Mouse (Mus musculus) midbrain, embryonic 13.5 days (tissue): ENCODE data around the gene Parp2. TPM values are rescaled to one million over a fixed set of nuclear protein-coding genes. Genes with fewer than 3 reads are reported as not detected.
"Not testable (repeated sequence)": the region's sequence is repeated elsewhere in the genome, so short reads cannot be mapped to it uniquely, and the experiment has no call there.

Experiments used
- ATAC-seq: fragments of 200-750 bp; cut with Nextera tagmentation; 2 replicates; pipeline ENCODE4 v1.8.0; 2017; ENCODE audit warnings: mild to moderate bottlenecking, moderate TSS enrichment, moderate library complexity
- H3K27ac ChIP-seq: fragments of 300-500 bp; sonication (generic); 2 replicates; pipeline ENCODE4 v1.5.1; 2015; ENCODE audit warnings: inconsistent platforms, mild to moderate bottlenecking, moderate library complexity
- H3K27me3 ChIP-seq: fragments of 300-500 bp; sonication (generic); 2 replicates; pipeline ENCODE4 v1.6.1; 2015; ENCODE audit warnings: mild to moderate bottlenecking, inconsistent platforms
- H3K36me3 ChIP-seq: fragments of 300-500 bp; sonication (generic); 2 replicates; pipeline ENCODE4 v1.6.1; 2015; ENCODE audit warnings: mild to moderate bottlenecking, inconsistent platforms
- H3K4me1 ChIP-seq: fragments of 300-500 bp; sonication (generic); replicated peaks from 2 replicates; pipeline ENCODE4 v1.6.1; 2015; ENCODE audit warnings: inconsistent platforms
- H3K4me2 ChIP-seq: fragments of 300-500 bp; sonication (generic); replicated peaks from 2 replicates; pipeline ENCODE4 v1.6.1; 2015; ENCODE audit warnings: moderate library complexity, mild to moderate bottlenecking, inconsistent platforms
- H3K4me3 ChIP-seq: fragments of 300-500 bp; sonication (generic); replicated peaks from 2 replicates; pipeline ENCODE4 v1.5.1; 2015; ENCODE audit warnings: mild to moderate bottlenecking, inconsistent platforms
- H3K9ac ChIP-seq: fragments of 300-500 bp; sonication (generic); replicated peaks from 2 replicates; pipeline ENCODE4 v1.6.1; 2015; ENCODE audit warnings: mild to moderate bottlenecking, inconsistent platforms
- H3K9me3 ChIP-seq: fragments of 300-500 bp; sonication (generic); 2 replicates; pipeline ENCODE4 v1.6.1; 2016; ENCODE audit warnings: mild to moderate bottlenecking, inconsistent platforms
- WGBS: fragments of 180-500 bp; shearing (Covaris S2); methylation state at CpG from one replicate; pipeline ENCODE4 v1.1.7; 2015; 5-methylcytosine and 5-hydroxymethylcytosine counted together
- polyA plus RNA-seq: library from polyadenylated mRNA; unstranded; fragments of >200 nt; fragmentation: Nextera tagmentation; extraction: Ambion mirVana; gene quantifications from 2 replicates; pipeline ENCODE4 v1.2.1, GENCODE M21; 2015

Gene Parp2
- polyA plus RNA-seq, 1 experiment from 2014 or later: 48.4 TPM

GRCm38 (mm10) chr14:50834435-50834834 lies 26.8 kb downstream of the Parp2 start:
- 61% methylated on average over 2 of the region's 2 CpGs for WGBS
- Histone ChIP-seq H3K27me3 (no peaks in the 10 kb centered on the region), H3K4me3 (no peak overlapping the region), H3K4me2 (no peak overlapping the region), H3K9ac (no peak overlapping the region), H3K36me3 (no peaks in the 10 kb centered on the region), H3K4me1 (no peaks in the 10 kb centered on the region), H3K9me3 (no peaks in the 10 kb centered on the region), H3K27ac (no peak overlapping the region)
- no peak for ATAC-seq

GRCm38 (mm10) chr14:50837236-50837635 lies 29.6 kb downstream of the Parp2 start:
- WGBS: 67% methylated on average over 6 of the region's 6 CpGs
- ATAC-seq: no peak
- H3K9me3 ChIP-seq: no peaks in the 10 kb centered on the region
- H3K4me2 ChIP-seq: no peak overlapping the region
- no peak overlapping the region for H3K27ac ChIP-seq
- H3K4me1 ChIP-seq: no peaks in the 10 kb centered on the region
- no peak overlapping the region for H3K4me3 ChIP-seq
- 0 out of 2 replicates have a peak, but pooled peaks cover 6% of the 10 kb centered on the region for H3K36me3 ChIP-seq
- no peak overlapping the region for H3K9ac ChIP-seq
- no peaks in the 10 kb centered on the region for H3K27me3 ChIP-seq

- H3K4me3 ChIP-seq: no peak overlapping the region
- H3K4me2 ChIP-seq: no peak overlapping the region
- no peaks in the 10 kb centered on the region for H3K4me1 ChIP-seq
- H3K27me3 ChIP-seq: no peaks in the 10 kb centered on the region
- H3K36me3 ChIP-seq: peaks cover 7% of the 10 kb centered on the region; the same call in 1 of the 2 replicates
- no peak overlapping the region for H3K27ac ChIP-seq
- no peak for ATAC-seq
- H3K9me3 ChIP-seq: no peaks in the 10 kb centered on the region
- H3K9ac ChIP-seq: no peak overlapping the region
- WGBS: 90% methylated on average over 5 of the region's 5 CpGs
These were observed 48.1 kb downstream of the Parp2 start for GRCm38 (mm10) chr14:50855788-50856187.

- Histone ChIP-seq H3K4me1 (no peaks in the 10 kb centered on the region), H3K4me3 (no peak overlapping the region), H3K9ac (no peak overlapping the region), H3K4me2 (no peak overlapping the region), H3K9me3 (no peaks in the 10 kb centered on the region), H3K36me3 (peaks cover 4% of the 10 kb centered on the region; the same call in 1 of the 2 replicates), H3K27me3 (no peaks in the 10 kb centered on the region), H3K27ac (no peak overlapping the region)
- no peak for ATAC-seq
- 93% methylated on average over 10 of the region's 10 CpGs for WGBS
These were observed 55.0 kb downstream of the Parp2 start for GRCm38 (mm10) chr14:50862641-50863040.

- H3K36me3 ChIP-seq, H3K9me3 ChIP-seq, H3K27ac ChIP-seq, H3K4me1 ChIP-seq, H3K4me2 ChIP-seq, ATAC-seq, H3K9ac ChIP-seq, H3K4me3 ChIP-seq, H3K27me3 ChIP-seq: not testable (repeated sequence)
These were observed 57.4 kb downstream of the Parp2 start for GRCm38 (mm10) chr14:50865005-50865404.

- 100% methylated on average over 3 of the region's 3 CpGs for WGBS
- peaks cover 4% of the 10 kb centered on the region; the same call in 1 of the 2 replicates for H3K36me3 ChIP-seq
These were observed 59.3 kb downstream of the Parp2 start for GRCm38 (mm10) chr14:50866966-50867365.

GRCm38 (mm10) chr14:50868211-50868610 lies 60.6 kb downstream of the Parp2 start:
- no peak overlapping the region for H3K27ac ChIP-seq
- ATAC-seq: no peak
- no peaks in the 10 kb centered on the region for H3K27me3 ChIP-seq
- no peak overlapping the region for H3K4me2 ChIP-seq
- no peak overlapping the region for H3K9ac ChIP-seq
- WGBS: 76% methylated on average over 4 of the region's 4 CpGs
- no peaks in the 10 kb centered on the region for H3K9me3 ChIP-seq
- H3K36me3 ChIP-seq: no peaks in the 10 kb centered on the region
- no peak overlapping the region for H3K4me3 ChIP-seq
- H3K4me1 ChIP-seq: peaks cover 10% of the 10 kb centered on the region; the same call in 1 of the 2 replicates

More at GRCm38 (mm10) chr14:50866966-50867365, 59.3 kb downstream of the Parp2 start:
- no peaks in the 10 kb centered on the region for H3K9me3 ChIP-seq
- H3K4me2 ChIP-seq: no peak overlapping the region
- H3K9ac ChIP-seq: no peak overlapping the region
- no peak for ATAC-seq
- H3K4me1 ChIP-seq: peaks cover 10% of the 10 kb centered on the region; the same call in 1 of the 2 replicates
- H3K27me3 ChIP-seq: no peaks in the 10 kb centered on the region
- H3K4me3 ChIP-seq: no peak overlapping the region
- H3K27ac ChIP-seq: no peak overlapping the region

- peaks cover 10% of the 10 kb centered on the region; the same call in 1 of the 2 replicates for H3K4me1 ChIP-seq
- H3K27me3 ChIP-seq: no peaks in the 10 kb centered on the region
- H3K36me3 ChIP-seq: no peaks in the 10 kb centered on the region
- H3K27ac ChIP-seq: no peak overlapping the region
- H3K4me3 ChIP-seq: no peak overlapping the region
- H3K9ac ChIP-seq: no peak overlapping the region
- ATAC-seq: no peak
- H3K4me2 ChIP-seq: no peak overlapping the region
- no peaks in the 10 kb centered on the region for H3K9me3 ChIP-seq
- 91% methylated on average over 5 of the region's 5 CpGs for WGBS
These were observed 61.0 kb downstream of the Parp2 start for GRCm38 (mm10) chr14:50868656-50869055.

GRCm38 (mm10) chr14:50869889-50870804 lies 62.5 kb downstream of the Parp2 start, which contains the start of gene Tep1:
Gene Tep1, minus strand, starts transcription at chr14:50870560.
- H3K9ac ChIP-seq: peak within 1 kb of the TSS; percentile 54
- no peak within 1 kb of the TSS for H3K27ac ChIP-seq
- 7% methylated on average over 32 of the region's 32 CpGs for WGBS
- no peaks in the 10 kb centered on the region for H3K36me3 ChIP-seq
- H3K27me3 ChIP-seq: no peaks in the 10 kb centered on the region
- H3K4me1 ChIP-seq: peaks cover 10% of the 10 kb centered on the region; the same call in 1 of the 2 replicates
- H3K4me2 ChIP-seq: peak within 1 kb of the TSS; percentile 60
- no peaks in the 10 kb centered on the region for H3K9me3 ChIP-seq
- ATAC-seq: peak; percentile 91
- H3K4me3 ChIP-seq: peak within 1 kb of the TSS; percentile 45

- 26% methylated on average over 5 of the region's 5 CpGs for WGBS
- Histone ChIP-seq H3K9me3 (no peaks in the 10 kb centered on the region), H3K27me3 (no peaks in the 10 kb centered on the region), H3K27ac (no peak overlapping the region), H3K36me3 (no peaks in the 10 kb centered on the region), H3K9ac (peak overlapping the region; percentile 54), H3K4me2 (peak overlapping the region; percentile 60), H3K4me3 (peak overlapping the region; percentile 45), H3K4me1 (peaks cover 10% of the 10 kb centered on the region; the same call in 1 of the 2 replicates)
- 0 out of 2 replicates have a peak, but pooled peaks have one; percentile 21 for ATAC-seq
These were observed 63.1 kb downstream of the Parp2 start for GRCm38 (mm10) chr14:50870805-50871143.
